Mouse (Mus musculus): ENCODE results near the gene Fermt1. TPM values are rescaled to one million over a fixed set of nuclear protein-coding genes. Genes with fewer than 3 reads are reported as not detected.

The Fermt1 gene
- total RNA-seq (2021) = not detected

- intact Hi-C loops (cut with DNase I) = no loop called here
- DNase-seq = no peak
These were observed at the start of gene Fermt1 for GRCm38 (mm10) chr2:132945326-132946207. Gene Fermt1 (minus strand): TSS chr2:132945906.

GRCm38 (mm10) chr2:132992659-132993531, 47.2 kb upstream of the Fermt1 start:
- intact Hi-C loops (cut with DNase I) = no loop called here
- peak; percentile 49 to 50 for DNase-seq

GRCm38 (mm10) chr2:132989778-132990564, 44.3 kb upstream of the Fermt1 start:
- DNase-seq = peak; percentile 45 to 54
- intact Hi-C loops (cut with DNase I) = no loop called here

- intact Hi-C loops (cut with DNase I) = no loop called here
- no peak for DNase-seq
These were observed 27.6 kb upstream of the Fermt1 start for GRCm38 (mm10) chr2:132973346-132973745.

DNA sequence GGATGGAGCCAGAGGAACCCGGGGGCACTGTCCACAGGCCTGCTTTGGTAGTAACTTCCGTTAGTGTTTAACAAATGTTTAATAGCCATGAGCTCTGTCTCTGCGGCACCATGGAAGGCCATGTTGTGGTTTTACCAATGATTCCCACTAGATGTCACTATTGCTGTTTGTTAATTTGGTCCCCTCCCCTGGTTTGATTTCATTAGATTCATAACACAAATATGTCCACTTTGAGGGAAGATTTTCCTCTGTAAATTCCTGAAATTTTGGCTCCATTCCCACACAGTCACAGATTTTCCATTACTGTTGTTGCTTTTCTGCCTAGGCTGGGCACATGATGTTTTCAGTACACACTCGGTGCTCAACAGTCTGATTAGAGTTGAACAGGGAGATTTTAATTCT, 25.1 kb upstream of the Fermt1 start:
- intact Hi-C loops (cut with DNase I) = no loop called here
- peak; percentile 29 to 31 for DNase-seq

- DNase-seq = no peak
- intact Hi-C loops (cut with DNase I) = no loop called here
These were observed 12.1 kb upstream of the Fermt1 start for GRCm38 (mm10) chr2:132957786-132958185.

GRCm38 (mm10) chr2:132952197-132952596, 6.5 kb upstream of the Fermt1 start:
- intact Hi-C loops (cut with DNase I) = no loop called here
- DNase-seq = peak in 1 of 2 experiments; percentile 14

- DNase-seq = no peak
- intact Hi-C loops (cut with DNase I) = no loop called here
These were observed 2.5 kb upstream of the Fermt1 start for GRCm38 (mm10) chr2:132948174-132948573.

DNA sequence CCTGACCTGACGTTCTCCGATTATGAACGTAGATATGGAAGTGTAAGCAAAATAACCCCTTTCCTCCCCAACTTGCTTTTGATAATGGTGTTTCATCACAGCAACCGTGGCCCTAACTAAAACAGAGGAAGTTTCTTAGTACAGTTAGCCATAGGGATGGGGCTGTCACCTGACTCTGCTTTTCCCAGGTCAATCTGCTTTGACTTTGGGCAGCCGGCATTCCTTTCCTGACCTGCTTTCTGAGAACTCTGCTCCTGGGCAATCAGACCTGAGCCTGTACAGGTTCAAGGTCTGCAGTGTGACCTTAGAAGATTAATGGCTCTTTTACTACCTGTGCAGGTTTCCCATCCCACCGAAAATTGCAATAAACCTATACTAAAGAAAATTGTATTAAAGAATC, 1.3 kb upstream of the Fermt1 start:
- DNase-seq = no peak
- intact Hi-C loops (cut with DNase I) = no loop called here

GRCm38 (mm10) chr2:132944711-132945325, 888 bp downstream of the Fermt1 start:
- intact Hi-C loops (cut with DNase I) = no loop called here
- no peak for DNase-seq

- intact Hi-C loops (cut with DNase I) = no loop called here
- DNase-seq = no peak
These were observed 1.7 kb downstream of the Fermt1 start for GRCm38 (mm10) chr2:132943997-132944396.

DNA sequence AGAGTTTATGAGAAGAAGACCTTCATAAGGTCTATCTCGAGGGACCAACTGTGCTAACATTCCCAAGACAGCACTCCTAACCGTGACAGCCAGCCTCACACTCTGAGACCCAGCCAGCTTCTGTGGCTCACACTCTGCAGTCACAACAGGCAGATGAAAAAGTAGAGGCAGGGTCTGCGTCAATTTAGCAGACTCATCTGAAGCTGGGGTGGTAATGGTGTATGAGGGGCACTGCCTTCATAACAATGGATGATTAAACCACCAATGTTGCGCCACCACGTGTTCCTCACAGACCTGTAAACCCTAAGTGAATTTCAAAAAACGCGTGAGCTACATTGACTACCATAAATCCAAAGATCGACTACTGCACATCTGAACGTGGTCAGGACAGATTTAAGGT, 2.1 kb downstream of the Fermt1 start:
- intact Hi-C loops (cut with DNase I) = no loop called here
- DNase-seq = no peak

DNA sequence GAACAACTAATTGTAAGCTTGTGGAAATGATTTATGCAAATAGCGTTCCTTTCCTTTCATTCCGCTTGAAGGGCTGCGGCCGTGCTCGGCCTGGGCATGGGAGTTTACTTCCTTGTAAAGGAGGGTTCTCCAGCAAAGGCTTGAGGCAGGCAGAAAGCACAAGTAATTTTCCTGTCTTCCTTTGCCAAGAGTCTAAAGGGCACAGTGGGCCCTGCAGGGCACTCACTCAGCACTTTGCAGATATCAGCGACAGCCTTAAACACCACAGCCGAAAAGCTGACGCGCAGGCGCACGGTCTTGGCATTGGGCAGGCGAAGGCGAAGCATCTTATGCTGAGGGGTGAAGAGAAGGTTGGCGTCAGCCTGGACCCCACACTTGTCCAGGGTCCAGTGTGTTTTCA, 6.7 kb downstream of the Fermt1 start:
- intact Hi-C loops (cut with DNase I) = no loop called here
- no peak for DNase-seq

DNA sequence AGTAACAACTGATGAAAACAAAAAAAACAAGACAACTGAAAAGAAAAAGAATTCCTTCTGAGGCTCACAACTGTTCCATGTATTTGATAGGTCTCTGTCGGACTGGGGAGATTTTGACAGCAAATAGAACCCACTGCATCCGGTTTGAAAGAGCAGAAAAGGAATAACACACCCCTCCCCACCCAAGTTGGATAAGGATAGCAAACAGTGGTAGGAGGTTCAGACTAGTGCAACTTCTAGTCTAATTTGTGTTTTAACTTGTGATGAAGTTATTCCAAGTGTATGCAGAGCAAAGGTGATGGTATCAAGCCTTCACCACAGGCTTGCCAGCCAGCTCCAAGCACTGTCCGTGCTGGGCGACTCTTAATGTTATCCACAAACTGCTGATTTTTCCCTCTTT, 9.5 kb downstream of the Fermt1 start:
- intact Hi-C loops (cut with DNase I) = no loop called here
- no peak for DNase-seq

DNA sequence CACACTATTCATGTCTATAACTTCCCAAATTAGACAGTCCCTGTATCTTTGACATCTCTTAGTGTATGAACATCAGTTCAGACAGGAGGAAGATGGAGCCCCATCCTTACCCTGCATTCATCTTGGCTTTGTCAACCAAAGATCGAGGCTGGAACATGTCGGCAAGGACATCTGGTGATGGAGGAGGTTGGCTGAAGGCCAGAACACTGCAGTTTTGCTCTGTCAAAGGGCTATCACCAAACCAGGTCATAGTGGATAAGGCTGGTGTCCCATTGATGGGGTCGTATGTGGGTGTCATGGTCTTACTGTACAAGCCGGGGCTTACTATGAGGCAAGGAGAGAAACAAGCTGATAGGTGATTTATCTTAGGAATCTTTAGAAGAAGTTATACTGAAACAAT, 11.0 kb downstream of the Fermt1 start:
- DNase-seq = no peak
- intact Hi-C loops (cut with DNase I) = no loop called here

DNA sequence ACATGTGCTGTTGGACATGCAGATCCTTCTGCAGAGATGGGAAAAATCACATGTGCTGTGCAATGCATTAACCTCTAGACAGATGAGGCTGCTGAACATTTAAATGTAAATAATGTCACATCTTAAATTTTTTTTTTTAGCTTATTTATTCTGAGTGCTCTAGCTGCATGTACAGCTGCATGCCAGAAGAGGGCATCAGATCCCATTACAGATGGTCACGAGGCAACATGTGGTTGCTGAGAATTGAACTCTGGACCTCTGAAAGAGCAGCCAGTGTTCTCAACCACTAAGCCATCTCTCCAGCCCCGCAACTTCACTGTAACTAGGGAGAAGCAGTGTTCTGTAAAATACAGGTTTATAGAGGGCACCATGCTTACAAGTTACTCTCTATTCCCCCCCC, 11.6 kb downstream of the Fermt1 start:
- DNase-seq = no peak
- intact Hi-C loops (cut with DNase I) = no loop called here

DNA sequence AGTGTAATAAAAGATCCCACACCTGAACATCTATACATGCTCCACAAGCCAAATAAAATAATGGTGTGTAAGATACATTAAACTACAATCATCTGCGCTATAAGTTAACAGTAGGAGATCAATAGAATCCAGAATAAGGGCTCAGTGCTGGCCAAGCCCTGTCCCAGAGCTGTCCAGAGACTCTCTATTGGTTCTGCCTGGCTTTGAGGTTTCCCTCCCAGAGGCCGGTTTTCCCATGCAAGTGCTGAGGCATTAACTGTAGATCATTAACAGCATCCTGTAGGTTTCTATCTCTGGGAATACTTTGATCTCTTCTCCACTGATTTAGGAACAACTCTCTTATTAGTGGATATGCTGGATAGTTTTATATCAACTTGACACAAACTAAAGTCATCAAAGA, 16.7 kb downstream of the Fermt1 start:
- DNase-seq = no peak
- intact Hi-C loops (cut with DNase I) = no loop called here

GRCm38 (mm10) chr2:132927871-132928270, 17.8 kb downstream of the Fermt1 start:
- intact Hi-C loops (cut with DNase I) = no loop called here
- DNase-seq = no peak

DNA sequence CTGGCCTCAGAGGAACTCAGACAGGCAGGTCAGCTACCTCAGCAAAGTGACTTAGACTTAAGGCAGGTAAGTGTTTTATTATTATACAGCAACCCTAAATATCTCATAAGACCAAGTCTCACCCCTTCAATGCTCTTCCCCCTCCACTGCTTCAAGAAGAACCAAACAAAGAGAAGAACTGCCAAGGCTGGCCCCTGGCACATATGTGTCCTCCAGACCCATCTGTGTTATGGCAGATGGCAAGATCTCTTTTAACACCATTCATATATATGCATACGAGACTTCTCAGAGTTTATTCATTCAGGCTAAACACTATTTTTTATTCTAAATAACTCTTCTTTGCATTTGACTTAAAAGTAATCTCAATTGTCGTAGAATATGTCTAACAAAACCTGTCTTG, 18.4 kb downstream of the Fermt1 start:
- intact Hi-C loops (cut with DNase I) = no loop called here

DNA sequence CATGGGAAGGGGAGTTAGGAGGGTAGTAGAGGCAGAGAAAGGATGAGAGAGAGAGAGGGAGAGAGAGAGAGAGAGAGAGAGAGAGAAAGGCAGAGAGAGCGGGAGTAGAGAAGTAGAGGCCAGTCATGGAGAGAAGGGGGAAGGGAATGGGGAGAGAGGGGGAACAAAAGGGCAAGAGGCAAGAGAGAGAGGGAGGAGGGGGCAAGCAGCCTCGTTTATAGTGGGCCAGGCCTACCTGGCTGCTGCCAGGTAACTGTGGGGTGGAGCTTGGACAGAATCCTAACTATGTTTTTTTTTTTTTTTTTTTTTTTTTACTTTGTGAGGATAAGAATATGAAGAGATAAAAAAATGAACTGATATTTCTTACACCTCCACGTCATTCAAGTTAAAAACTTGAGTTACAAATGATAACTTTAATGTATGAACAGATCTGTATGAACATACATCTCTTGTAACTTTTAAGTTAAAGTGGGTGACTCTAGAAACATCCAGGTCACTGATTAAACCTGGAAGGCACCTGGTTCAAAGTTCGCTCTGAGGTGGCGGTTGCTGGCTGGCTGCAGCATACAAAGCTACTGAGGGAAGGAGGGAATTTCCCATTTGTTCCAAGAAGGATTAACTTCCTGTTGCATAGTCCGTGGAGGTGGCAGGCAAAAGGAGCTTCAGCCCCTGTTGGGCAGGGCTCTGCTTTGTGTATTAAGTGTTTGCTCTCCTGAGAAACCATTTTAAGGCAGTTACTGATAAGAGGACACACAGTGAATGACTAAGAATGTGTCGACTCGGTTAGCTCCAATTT, 22.2 kb downstream of the Fermt1 start:
- no peak for DNase-seq
- intact Hi-C loops (cut with DNase I) = no loop called here

More for the DNA sequence above, 18.4 kb downstream of the Fermt1 start:
- no peak for DNase-seq

All from heart, postnatal 10 days (tissue).